Mouse (Mus musculus) cerebellum, postnatal 4 days (tissue): Measurements from ENCODE around the gene Mindy3.

Source experiments
- DNase-seq, 2 experiments: peaks; one replicate each; pipeline ENCODE4 v3.0.0; 2022; ENCODE audit warnings: low spot score in 2 of 2, mixed read lengths in 1 of 2

Mindy3 gene

GRCm38 (mm10) chr2:12371401-12371800 is 47.9 kb downstream of the Mindy3 start:
- DNase-seq = no peak

DNA sequence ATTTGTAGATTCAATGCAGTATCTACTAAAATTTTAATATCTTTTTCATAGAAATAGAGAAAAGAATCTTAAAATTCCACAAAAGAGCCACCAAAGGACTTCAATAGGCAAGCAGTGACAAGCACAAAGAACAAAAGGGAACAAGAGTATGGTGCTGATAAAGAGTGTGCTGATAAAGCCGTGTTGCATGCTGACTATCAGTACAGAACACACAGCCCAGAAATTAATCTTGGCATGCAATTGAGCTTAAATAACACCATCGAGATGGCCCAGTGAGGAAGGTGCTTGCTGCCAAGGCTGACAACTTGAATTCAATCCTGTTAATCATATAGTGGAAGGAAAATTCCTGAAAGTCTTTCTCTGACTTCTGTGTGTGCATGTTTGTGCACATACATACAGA is 50.8 kb downstream of the Mindy3 start:
- DNase-seq = no peak

- no peak for DNase-seq
Measured at GRCm38 (mm10) chr2:12368016-12368415, 51.3 kb downstream of the Mindy3 start.

DNA sequence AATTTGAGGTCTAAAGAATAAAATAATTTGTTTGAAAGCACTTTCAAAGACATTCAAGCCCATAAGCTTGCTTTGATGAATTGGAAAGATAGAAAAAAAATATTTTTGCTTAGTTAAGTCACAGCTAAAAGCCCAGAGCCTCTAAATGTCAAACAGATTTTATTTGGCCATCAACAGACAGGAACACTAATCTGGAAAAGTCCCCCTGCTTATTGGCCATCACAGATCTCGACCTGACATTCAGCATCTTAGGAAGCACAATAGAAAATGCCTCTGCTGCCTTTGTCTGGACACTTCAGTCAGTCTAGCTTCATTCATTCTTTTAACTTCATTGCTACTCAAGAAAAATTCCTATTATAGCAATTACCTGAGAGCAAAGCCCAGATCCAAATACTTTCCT is 58.0 kb downstream of the Mindy3 start:
- DNase-seq = no peak

- no peak for DNase-seq
Measured at GRCm38 (mm10) chr2:12354837-12355236, 64.4 kb downstream of the Mindy3 start.

DNA sequence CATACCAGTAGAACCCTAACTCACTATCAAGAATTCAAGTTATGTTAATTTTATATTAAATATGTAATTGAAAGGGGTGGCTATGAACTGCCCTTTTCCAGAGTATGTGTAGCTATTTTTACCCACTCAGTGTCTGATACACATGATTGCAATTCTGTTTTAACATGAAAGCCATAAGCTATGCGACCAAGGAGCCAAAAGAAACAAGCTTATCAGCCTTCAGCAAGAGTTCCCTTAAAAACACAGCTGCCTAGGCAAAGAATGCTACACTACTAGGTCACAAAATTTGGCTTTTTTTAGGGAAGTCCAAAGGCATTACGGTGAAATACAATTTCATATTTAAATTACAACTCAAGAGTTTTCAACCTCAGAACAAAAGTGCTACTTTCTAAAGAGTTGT is 70.4 kb downstream of the Mindy3 start:
- DNase-seq = no peak

GRCm38 (mm10) chr2:12331962-12332361 is 87.3 kb downstream of the Mindy3 start:
- no peak for DNase-seq

DNA sequence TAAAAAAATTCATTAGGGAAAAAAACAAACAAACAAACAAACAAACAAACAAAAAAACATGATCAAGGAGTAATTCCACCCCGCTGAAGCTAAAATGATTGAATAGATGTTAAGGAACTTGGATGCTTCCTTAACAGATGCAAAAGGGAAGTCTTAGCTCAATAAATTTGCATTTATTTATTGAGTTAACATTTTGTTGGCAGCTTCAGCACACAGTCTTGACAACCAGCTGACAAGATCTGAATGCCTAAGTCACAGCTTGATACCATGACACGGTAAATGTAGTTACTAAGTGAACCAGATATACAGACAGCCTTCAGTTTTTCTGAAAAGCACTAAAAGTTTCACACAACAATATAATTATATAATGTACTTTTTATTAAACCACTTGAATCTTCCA is 89.7 kb downstream of the Mindy3 start:
- DNase-seq = no peak

GRCm38 (mm10) chr2:12329068-12329407 is 90.2 kb downstream of the Mindy3 start:
- no peak for DNase-seq

- no peak for DNase-seq
Measured at GRCm38 (mm10) chr2:12328355-12329067, 90.8 kb downstream of the Mindy3 start.

DNA sequence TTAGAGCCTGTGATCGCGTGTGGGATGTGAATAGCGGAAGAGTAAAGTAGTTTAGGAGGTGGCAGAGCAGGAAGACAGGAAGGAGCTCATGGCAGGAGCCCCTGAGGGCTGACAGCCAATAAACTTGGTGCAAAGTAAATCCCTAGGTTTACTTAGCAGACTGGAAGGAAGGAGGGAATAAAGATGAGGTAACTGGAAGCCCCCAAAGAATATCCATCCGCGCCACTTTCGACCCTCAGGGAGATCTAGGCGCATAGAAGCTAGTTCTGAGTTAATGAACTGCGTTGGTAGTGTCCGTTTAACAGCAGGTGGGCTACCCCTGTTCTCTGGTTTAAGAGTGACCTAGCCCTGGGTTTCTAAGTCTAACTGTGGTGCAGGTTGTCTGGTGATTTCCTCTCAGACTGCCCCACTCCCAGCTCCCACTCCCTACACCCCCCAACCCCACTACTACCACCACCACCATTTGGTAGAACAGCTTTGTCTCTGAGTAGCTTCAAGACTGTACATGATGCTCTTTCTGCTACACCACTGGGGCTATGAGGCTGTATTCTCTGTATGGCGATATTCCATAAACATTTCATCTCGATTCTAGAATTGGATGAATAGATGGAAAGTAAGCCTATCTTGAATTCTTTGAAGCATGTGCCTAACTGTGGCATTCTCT is 91.4 kb downstream of the Mindy3 start:
- no peak for DNase-seq

GRCm38 (mm10) chr2:12327216-12327615 is 92.1 kb downstream of the Mindy3 start:
- DNase-seq = no peak

DNA sequence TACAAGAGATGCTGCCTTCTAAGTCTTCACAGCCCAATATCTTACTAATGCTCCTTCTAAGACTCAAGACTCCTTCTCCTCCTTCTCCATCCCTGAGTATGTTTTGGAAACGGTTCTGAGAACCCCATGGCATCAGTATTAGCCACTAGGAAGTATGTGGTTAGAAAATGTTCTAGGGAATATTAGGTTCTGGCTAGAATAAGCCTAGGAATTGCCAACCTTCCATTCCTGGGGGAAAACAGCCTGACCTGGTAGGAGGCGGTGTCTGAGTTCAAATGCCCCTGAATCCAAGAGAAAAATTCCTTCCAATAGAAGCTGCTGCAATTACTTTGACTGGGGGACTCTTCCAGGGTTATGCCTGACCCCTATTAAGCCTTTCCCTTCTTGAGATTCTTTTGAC is 93.4 kb downstream of the Mindy3 start:
- DNase-seq = no peak

GRCm38 (mm10) chr2:12325417-12325816 is 93.9 kb downstream of the Mindy3 start:
- no peak for DNase-seq

DNA sequence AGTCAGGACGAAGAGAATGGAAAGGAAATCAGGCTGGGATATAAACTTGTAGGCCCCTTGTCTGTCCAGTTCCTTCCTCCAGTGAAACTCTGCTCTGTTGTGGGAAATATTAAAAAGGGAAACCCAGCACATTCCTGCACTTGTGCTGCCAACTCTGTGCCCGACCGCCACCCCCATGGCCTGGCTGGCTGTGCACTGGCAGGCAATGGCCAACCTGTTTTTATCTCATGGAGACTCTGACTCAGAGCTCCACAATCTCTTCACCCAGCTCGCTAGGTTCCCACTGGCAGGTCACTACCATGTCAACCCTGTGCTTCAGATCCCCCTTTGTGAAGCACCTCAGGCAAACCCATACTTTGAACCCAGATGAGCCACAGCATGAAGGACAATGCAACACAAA is 98.4 kb downstream of the Mindy3 start:
- no peak for DNase-seq

- no peak for DNase-seq
Measured at GRCm38 (mm10) chr2:12318715-12319114, 100.6 kb downstream of the Mindy3 start.

DNA sequence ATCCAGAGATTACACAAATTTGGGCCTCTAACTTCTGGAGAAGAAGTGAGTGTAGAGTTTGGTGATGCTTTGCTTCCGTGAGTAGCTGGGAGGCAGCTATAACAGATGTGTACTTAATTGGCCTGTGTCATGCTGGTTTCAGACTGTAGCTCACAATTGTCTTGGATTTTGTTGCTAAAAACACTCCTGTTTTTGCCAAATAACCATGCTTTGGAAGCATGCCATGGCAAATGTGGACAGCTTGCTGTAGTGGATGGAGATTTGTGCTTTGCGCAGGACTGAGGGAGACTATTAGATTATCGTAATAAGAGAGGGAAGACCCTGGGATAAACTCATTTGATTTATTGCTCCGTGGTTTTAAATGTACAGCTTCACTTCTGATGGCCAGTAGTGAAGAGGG is 101.2 kb downstream of the Mindy3 start:
- DNase-seq = no peak

DNA sequence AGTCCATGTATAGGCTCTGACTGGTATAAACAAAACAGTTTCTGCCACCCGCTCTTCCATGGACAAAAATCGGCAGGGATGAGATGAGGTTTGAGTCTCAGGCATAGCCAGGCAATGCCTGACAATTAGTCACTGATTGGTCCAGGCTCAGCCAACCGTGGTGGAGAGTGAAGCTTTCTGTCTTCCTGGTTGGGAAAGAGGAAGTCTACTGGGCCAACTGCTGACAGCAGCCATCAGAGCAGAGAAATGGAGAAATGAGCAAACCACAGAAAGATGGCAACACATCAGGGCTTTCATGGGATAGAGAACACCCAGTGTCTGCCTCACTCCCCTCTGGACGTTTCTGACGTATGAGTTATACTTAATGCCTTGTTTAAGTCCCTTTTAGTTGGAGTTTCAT is 101.9 kb downstream of the Mindy3 start:
- DNase-seq = no peak

DNA sequence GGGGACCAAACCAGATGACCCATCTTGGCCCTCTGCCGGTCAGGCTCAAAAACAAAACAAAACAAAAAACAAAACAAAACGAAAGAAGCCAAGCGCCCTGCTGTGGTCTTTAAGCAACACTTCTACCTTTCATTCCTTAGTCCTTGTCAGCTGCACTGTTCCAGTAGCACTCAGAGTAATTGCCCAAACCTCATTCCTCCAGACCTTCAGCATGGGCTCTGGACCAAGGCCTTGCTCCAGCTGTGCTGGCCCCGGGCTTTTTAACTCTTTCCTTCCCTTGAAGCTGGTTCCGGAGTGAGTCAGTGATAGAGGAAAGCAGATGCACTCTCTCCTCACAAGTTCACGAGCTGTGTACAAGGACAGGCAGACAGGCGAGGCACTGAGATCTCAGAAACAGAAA is 102.9 kb downstream of the Mindy3 start:
- no peak for DNase-seq

- no peak for DNase-seq
Measured at GRCm38 (mm10) chr2:12314028-12314427, 105.2 kb downstream of the Mindy3 start.

DNA sequence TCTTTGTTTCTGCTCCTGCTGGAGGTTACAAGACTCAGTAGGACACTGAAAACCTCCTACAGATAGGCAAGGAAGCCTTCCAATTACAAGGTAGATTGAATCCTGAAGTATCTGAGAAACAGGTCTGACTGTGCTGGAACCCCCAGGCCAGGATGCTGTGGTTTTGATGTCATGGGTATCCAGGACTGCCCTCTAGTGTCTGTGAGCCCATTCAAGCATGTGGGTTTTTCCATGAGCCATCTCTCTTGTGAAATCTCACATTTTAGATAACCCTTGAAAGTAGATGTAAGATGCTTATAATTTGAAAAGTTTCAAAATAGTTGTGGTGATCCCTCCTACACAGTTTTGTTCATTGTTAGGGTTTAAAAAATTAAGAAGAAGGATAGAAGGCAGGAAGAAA is 110.8 kb downstream of the Mindy3 start:
- DNase-seq = no peak

- no peak for DNase-seq
Measured at GRCm38 (mm10) chr2:12307311-12307710, 112.0 kb downstream of the Mindy3 start.

DNA sequence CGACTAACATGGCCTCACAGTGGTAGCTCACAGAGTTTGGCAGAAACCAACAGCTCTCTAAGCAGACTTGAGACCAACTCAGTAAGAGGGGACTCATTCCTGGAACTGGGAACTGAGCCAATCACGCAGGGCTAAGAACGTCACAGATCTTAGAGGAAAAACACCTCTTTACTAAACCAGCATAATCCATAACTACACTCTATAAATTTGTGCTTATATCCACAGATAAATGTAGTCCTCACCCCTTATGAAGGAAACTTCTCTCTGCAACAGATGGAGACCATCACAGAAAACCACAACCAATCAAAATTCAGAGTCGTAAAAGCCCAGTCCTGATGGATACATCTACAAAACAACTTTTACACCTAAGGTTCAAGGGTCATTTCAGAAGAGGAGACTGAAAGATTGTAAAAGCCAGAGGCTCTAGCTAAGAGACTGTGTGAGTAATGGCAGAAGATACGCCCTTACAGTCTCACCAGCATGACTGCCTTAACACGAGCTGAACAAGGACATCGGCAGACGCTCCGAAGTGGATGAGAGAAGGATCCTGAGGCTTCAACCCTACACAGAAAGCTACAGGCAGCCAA is 114.1 kb downstream of the Mindy3 start:
- DNase-seq = no peak
